Mouse (Mus musculus) sigmoid colon, adult 10 weeks (tissue): ENCODE measurements around the gene Cep295nl. TPM values are rescaled to one million over a fixed set of nuclear protein-coding genes. Genes with fewer than 3 reads are reported as not detected.

Experiments
- polyA plus RNA-seq: library from polyadenylated mRNA; stranded (reverse); fragments of 350-450 nt; fragmentation: Illumina TruSeq; extraction: RNeasy Lipid Tissue Mini Kit (QIAGEN cat#74804); gene quantifications from one replicate; pipeline ENCODE4 v1.2.3, GENCODE M21; 2014; ENCODE audit warnings: low read depth, low replicate concordance

The Cep295nl gene
- 0.22 TPM for polyA plus RNA-seq

GRCm38 (mm10) chr11:118342400-118342981, at the start of gene Cep295nl:
Cep295nl (minus strand) TSS chr11:118342500.

GRCm38 (mm10) chr11:118355640-118356039, 13.3 kb upstream of the Cep295nl start, which contains the start of gene Timp2:
Timp2 (minus strand) TSS chr11:118355740.

GRCm38 (mm10) chr11:118289999-118290889, 52.1 kb downstream of the Cep295nl start, which contains the start of gene Usp36:
Usp36 (minus strand) TSS chr11:118290244.

Other genes with a start within 250 kb of the Cep295nl start
- not detected for gene Dnah17, start 211.9 kb downstream of the Cep295nl start, polyA plus RNA-seq
- gene Cyth1, start 93.9 kb downstream of the Cep295nl start, polyA plus RNA-seq = 73.8 TPM
- gene Usp36, start 52.3 kb downstream of the Cep295nl start, polyA plus RNA-seq = 3.2 TPM
- 70.9 TPM for gene Timp2, start 13.2 kb upstream of the Cep295nl start, polyA plus RNA-seq
- gene Lgals3bp, start 59.6 kb upstream of the Cep295nl start, polyA plus RNA-seq = 24.8 TPM
- 20.1 TPM for gene Cant1, start 76.6 kb upstream of the Cep295nl start, polyA plus RNA-seq
- 1.9 TPM for gene C1qtnf1, start 85.7 kb upstream of the Cep295nl start, polyA plus RNA-seq
- 2.9 TPM for gene Engase, start 134.3 kb upstream of the Cep295nl start, polyA plus RNA-seq